Mouse (Mus musculus): ENCODE results near the gene Lclat1. TPM values are rescaled to one million over a fixed set of nuclear protein-coding genes. Genes with fewer than 3 reads are reported as not detected.

Lclat1 gene
- polyA plus RNA-seq, 1 experiment, result 27.2 TPM

GRCm38 (mm10) chr17:73284301-73284700, 176.5 kb downstream of the Lclat1 start:
- H3K27me3 ChIP-seq (ENCODE audit: control insufficient read depth, insufficient read depth, insufficient read length), result no peaks in the 10 kb centered on the region
- H3ac ChIP-seq (ENCODE audit: control insufficient read depth, insufficient read length), result no peak overlapping the region
- no peak overlapping the region for H3K4me3 ChIP-seq
- H3K36me3 ChIP-seq (ENCODE audit: control insufficient read depth, insufficient read depth), result no peaks in the 10 kb centered on the region
- H3K4me2 ChIP-seq (ENCODE audit: low read depth), result no peak overlapping the region
- no peak for TF ChIP-seq TCF12 (IDR thresholded peaks at IDR 0.05; ENCODE audit: insufficient read depth, poor library complexity, severe bottlenecking)
- no peak for TF ChIP-seq USF1 (IDR thresholded peaks at IDR 0.05; ENCODE audit: low read depth)
- TF ChIP-seq POLR2AphosphoS2 (IDR thresholded peaks at IDR 0.05; ENCODE audit: insufficient read length, low read depth), result no peak
- H3K79me2 ChIP-seq (ENCODE audit: control insufficient read depth, insufficient read depth), result no peaks in the 10 kb centered on the region

Other genes starting within 250 kb of the Lclat1 start
- 29.8 TPM for gene Lbh, start 189.7 kb upstream of the Lclat1 start, polyA plus RNA-seq (2012; fragmentation: generic; extraction: Trizol)